Mouse (Mus musculus): ENCODE results near the gene Nufip1.
A peak's percentile ranks its signal among the peaks of the same experiment; 100 is the strongest.
"Not testable (repeated sequence)": the region's sequence is repeated elsewhere in the genome, so short reads cannot be mapped to it uniquely, and the experiment has no call there.

Gene Nufip1

DNA sequence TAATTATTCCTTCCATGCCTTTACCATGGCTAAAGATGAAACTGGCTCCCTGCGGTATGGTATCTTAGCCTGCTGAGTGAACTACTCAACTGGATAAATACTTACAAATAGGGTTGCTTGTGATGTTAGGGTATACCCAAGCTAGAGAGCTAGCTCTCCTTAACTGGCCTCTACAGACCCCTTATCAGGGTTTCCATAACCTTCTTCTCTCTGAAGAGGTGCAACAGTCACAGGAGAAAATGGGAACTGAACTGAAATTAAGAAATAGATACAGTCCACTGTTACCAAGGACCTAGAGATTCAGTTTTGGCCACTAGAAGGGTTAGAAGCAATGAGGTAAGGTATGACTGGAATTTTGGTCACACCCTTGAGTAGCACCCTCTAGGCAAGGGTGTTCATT is 34.6 kb downstream of the Nufip1 start:
- no peak for DNase-seq (ENCODE audit: low spot score)

DNA sequence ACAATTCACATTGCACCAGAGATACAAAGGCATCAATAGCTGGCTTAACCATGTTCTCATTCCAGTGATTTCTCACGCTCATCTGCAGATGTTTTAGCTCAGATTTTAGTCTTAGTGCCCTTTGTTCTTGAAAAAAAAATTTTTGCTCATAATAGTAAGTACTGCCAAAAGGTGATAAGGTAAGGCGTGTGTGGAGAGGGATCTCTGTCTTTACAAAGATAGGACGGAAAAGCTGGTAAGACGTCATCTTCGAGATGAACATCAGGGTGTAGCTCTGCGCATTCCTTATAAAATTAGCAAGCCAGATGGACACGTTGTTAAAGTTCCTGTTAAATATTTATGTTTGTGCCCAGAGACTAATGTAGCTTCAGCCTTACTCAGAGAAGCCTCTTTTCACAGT is 35.2 kb downstream of the Nufip1 start:
- no peak for DNase-seq (ENCODE audit: low spot score)

DNA sequence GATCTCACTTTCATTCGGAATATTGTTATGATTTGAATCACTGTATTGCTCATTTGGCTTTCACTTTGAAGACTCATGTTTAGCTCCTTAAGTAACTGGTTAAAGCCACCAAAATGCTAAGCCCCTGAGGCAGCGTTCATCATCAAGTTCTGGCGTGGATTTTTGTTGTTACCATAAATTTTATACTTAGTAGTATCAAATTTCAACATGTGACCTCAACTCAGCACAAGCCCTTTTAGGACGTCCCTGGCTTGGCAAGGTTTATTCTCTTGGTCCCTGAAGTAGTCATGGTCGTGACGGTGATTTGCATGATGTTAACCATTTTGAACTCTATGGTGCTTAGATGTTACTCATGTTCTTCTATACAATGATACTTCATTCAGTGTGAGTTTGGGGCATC is 36.4 kb downstream of the Nufip1 start:
- DNase-seq (ENCODE audit: low spot score): no peak

DNA sequence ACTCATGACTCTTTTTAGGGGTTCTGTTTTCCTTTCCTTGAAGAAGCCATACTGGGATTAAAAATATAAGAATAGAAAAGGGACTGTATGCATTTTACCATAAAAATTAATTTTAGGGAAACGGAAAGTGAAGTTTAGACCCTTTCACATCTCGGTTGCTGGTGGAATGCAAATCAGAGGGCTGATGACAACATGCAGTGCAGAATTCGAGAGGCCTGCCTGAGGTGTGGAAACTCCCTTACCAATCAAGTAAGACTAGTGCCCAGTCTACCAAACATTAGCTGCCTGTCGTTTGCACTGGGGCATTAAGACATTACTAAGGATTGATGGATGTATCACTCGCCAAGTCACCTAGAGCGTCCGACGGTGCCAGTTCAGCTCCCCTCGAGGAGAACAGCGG is 37.6 kb downstream of the Nufip1 start:
- no peak for DNase-seq (ENCODE audit: low spot score)

DNA sequence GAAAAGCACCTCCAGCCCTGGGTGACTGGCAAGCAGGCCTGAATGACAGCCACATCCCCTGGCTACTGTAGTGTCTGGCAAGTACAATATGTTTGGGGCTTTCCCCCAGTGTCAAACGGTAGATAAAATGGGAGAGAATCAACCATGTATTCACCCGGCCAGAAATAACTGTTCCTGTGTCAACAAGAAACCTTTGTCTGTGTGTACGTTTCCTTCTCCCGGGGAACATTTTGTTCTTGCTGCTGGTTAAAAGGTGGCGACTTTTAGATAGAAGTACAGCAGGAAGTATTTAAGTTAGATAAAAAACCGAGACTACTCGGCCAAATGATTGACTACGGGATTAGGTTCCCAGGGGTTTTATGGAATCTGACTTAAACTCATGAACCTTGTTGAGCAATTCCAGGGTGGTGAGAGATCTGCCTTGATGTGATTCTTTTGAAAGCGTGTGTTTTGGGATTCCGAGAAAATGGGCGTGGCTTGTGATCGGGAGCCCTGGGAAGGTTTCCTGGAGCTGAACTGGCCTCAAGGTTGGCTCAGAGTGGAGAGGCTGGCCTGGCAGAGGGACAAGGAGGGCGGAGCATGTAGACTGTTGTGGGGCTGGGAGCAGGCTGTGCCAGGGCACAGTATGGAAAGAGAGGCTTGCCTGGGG is 39.0 kb downstream of the Nufip1 start:
- DNase-seq (ENCODE audit: low spot score): peak; percentile 85

DNA sequence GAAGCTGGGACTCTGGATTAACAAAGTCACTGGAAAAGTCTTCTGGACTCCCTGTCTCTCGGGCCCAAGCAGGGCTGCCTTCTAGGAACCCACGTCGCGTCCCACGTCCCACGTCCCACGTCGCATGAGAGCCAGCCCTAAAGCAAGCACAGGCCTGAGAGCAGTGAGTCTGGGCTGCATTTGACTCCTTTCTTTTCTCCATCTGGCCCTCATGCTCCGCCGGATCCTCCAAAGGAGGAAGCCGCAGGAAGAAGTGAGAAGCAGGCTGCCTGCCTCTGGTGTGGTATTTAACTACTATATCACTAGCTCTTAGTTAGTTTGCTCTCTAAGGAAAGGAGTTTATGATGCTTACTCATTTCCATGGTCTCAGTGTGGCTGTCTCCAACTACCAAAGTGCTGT is 39.8 kb downstream of the Nufip1 start:
- no peak for DNase-seq (ENCODE audit: low spot score)

DNA sequence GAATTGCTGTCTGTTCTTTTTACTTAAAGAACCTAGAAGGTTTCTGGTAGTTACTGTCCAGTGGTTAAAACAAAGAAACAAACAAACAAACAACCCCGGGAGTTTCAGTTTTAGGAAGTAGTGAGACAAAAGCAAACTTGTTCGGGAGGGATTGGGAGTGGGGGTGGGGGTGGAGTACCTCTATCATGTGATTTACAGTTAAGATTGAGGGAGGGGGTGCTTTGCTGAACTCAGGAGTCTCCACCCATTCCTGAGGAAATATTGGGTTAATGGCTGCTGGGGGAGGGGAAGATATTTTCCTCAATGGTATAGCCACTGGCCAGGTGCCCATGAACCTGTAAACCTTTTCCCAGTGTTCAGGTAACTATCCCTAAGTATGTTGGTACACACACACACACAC is 40.3 kb downstream of the Nufip1 start:
- DNase-seq (ENCODE audit: low spot score): no peak

DNA sequence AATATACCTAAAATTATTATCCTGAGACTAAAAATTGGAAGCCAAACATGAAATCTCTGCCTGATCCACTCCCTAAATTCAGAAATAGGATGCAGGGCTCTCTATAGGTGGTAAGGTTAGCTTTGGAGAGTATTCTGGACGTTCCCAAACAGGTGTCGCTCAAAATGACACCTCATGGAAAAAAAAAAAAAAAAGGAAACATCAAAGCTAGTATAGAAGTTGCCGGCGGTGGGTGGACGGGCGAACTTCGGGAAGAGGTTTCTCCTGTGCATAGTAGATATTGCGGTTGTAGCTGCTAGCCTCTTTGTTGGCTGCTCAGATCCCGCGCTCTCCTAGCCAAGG is 41.1 kb downstream of the Nufip1 start:
- no peak for DNase-seq (ENCODE audit: low spot score)

DNA sequence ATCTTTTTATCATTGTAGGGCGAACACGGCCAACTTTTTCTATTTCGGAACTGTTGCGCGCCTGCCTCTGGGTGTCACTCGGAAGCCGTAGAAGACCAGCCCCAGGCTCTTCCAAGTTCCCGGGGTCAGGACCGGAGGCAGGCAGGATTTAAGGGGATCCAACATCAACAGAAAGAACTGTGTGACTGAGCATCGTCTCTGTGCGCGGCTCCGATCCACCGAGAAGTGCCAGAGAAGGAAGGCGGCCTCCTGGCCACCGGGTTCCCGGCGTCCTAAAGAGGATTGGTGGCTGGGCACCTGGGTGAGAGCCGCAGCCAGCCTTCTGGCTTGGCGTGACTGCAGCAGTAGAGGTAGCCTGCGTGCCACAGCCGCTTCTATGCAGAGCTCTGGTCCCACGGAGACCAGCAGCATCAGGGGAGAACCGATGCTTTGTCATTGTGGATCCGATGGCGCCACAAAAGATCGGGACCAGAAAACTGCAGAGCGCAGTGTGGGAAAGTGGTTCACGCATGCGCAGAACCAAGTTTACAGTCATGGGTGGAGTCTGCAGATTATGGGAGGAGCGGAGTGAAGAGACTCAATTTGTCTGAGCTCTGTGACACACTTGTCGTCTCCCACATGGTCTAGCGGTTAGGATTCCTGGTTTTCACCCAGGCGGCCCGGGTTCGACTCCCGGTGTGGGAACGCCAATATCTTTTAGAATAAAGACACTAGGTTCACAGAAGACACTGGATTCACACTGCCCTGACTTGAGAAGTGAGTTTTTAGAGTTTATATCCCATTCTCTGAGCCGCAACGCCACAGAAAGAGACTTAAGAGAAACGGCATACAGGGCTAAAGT is 41.7 kb downstream of the Nufip1 start:
- DNase-seq (ENCODE audit: low spot score): peak; percentile 88

DNA sequence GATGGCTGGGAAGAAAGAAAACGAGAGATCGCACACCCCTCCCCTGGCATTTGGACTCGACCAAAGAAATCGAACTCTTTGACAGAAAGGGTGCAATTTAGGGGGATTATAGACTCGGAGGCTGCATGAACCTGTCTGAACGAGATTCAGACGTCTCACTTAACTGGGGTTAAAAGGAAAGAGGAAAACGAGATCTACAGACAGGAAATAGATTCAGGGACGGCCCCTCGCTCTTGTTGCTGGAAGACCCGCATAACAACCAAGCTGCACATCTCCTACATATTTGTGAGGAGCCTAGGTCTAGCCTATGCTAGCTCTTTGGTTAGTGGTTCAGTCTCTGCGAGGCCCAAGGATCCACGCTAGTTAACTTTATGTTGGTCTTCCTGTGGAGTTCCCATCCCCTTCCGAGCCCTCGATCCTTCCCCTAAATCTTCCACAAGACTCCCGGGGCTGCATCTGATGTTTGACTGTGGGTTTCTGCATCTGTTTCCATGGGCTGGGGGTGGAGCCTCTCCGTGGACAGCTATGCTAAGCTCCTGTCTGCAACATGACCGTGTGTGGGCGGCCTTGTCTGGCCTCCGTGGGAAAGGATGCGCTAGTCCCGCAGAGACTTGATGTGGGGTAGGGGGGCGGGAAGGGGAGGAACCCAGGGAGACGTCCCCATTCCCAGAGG is 42.4 kb downstream of the Nufip1 start:
- no peak for DNase-seq (ENCODE audit: low spot score)

DNA sequence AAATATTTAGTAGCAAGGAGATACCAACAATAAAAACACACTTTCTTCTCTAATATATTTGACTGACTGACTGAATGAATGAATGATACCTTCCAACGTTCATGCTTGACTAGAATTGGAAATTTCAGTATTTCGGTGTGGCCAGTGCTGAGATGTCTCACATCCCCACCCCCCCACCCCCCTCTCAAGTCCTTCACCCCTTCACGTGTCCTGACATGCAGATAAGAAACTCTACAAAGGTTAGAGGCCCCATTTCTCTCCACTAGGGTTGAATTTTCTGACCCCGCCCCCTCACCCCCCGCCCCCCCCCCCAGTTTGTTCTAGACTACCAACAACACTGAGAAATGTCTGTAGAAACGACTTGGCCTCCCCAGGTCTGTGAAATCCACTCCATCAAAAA is 43.1 kb downstream of the Nufip1 start:
- no peak for DNase-seq (ENCODE audit: low spot score)

DNA sequence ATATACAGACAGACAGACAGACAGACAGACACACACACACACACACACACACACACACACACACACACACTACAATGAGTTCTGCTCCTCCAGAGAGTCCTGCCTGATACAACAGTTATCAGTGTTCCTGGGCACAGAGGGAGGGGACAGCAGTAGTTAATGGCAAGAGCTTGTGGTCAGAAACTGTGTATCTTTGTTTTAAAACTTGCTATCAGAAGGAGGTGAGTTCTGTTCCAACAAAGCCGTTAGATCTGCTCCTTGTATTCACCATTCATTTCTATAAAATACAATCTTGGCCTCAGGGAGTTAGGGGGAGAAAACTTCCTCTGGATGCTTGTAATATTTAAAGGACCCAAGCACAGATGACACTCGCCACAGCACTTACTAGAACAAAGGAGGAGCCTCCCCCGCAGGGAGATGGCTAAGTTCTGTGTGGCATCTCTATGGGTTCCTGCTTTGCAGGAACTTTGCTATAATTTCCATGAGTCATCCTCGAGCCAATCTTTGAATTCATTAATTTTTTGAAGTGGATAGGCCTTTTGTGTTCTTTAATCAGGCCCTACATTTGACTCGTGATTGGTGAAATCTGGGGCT is 47.6 kb downstream of the Nufip1 start:
- no peak for DNase-seq (ENCODE audit: low spot score)

DNA sequence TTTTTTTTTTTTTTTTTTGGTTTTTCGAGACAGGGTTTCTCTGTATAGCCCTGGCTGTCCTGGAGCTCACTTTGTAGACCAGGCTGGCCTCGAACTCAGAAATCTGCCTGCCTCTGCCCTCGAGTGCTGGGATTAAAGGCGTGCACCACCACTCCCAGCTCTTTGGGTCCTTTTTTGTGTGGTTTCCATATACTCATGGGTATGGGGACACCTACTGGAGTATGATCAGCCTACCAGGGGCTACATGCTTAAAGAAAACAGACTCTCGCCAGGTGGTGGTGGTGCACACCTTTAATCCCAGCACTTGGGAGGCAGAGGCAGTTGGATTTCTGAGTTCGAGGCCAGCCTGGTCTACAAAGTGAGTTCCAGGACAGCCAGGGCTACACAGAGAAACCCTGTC is 49.9 kb downstream of the Nufip1 start:
- not testable (repeated sequence) for DNase-seq (ENCODE audit: low spot score)

DNA sequence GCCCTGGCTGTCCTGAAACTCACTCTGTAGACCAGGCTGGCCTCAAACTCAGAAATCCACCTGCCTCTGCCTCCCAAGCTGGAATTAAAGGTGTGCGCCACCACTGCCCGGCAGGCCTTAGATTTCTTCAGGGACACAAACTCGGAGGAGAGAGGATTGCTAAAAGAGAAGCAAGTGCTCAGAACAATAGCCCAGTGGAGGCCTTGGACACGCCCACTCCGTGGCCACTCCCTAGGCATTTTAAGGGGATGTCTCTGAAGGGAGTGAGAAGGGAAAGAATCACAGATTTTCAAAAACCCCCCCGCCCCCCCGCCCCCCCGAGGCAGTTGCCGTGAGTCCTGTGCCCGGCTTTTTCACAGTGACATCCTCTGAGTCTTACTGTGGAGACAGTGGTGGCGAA is 53.5 kb downstream of the Nufip1 start:
- no peak for DNase-seq (ENCODE audit: low spot score)

DNA sequence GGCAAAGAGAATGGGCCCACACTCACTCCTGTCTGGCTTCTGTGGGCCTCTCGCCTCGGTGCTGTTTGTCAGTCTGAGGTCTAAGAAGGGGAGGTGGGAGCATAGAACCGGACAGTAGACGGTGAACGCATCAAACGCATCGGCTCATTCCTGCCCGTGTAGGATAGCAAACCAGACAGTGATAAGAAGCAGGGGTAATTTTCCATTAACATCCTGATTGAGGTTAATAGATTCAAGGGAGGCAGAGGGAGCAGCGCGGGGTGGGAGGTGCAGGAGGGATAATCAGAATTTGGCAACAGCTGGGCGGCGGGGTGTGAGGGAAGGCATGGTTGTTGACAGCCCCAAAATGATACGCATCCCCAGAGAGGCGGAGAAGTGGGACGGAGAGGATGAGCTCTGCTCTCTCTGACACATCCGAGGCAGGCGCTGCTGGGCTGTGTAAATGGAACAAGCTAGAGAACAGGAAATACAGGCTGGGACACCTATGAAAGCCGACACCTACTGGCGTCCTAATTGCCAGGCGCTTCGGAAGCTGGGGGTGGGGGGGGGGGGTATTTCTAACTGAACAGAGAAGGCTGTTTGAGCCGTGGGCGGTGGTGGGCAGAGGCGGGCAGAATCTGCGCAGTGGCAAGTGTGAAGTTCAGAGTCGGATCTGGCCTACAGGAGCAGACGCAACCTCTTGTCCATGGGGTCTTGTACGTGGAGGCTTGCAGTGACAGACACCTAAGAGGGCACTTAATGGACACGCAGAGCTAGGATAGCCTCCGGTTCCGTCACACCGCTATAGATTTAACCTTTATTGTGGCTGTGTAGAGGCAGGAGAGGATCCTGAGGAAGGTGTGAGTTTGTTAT is 54.4 kb downstream of the Nufip1 start:
- no peak for DNase-seq (ENCODE audit: low spot score)

DNA sequence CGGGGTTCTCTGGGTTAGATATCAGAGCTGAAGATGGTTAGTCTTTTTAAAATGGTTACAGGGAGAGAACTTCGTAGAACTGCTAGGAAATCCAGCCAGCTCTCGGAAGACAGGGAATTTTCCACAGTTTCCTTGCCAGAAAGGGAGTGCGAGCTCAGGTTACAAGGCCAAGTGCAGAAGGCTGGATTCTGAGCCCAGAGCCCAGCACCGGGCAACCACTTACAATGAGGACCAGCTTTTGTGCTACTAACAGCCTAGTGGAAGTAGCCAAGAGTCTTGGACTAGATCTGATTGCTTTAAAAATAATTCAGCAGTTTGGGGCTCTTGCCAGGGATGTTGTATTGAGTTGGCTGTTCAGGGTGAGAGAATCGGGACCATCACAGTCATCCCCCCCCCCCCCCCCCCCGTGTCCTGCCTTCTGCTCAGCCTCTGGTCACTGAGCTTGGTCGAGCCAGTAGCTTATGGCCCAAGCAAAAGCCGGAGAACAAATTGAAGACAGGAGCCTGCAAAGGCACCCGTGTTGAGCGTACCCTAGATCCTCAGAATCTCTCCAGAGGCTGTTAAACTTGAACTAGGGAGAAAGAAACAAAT is 59.3 kb downstream of the Nufip1 start:
- DNase-seq (ENCODE audit: low spot score): peak; percentile 37

DNA sequence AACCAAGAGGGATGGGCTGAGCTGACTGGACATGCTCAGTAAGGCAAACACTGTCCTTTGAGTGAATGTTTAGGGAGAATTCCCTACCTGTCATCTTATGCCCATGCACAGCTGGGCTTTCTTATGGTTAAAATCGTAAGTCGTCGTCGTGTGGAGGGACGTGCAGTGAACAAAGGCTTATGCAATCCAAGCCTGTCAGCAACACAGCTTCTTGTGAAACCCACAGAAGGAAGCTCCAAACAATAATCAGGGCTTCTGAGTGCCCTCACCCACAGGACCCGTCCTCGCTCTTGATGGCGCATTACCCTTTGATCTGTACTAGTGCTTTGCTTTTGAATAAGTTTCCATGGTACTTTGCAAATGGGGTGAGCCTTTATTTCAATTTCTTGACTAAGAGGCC is 60.6 kb downstream of the Nufip1 start:
- DNase-seq (ENCODE audit: low spot score): no peak

DNA sequence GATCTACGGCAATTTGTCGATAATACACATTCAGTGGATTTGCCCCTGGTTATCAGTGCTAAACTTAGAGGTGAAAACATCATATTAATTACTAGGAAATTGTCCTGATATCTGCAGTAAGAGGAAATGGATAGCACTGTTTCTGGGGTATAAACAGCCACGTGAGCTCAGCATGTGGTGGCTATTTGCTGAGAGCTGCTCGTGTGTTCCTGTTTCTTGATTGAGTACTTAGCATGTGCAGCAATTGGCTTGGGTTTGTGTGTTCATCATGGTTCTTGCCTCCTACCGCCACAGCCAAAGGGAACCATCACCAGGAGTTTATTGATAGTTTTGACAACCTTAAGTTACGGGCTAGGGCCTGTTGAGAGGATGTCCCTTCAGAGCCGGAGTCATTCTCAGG is 63.6 kb downstream of the Nufip1 start:
- DNase-seq (ENCODE audit: low spot score): no peak

DNA sequence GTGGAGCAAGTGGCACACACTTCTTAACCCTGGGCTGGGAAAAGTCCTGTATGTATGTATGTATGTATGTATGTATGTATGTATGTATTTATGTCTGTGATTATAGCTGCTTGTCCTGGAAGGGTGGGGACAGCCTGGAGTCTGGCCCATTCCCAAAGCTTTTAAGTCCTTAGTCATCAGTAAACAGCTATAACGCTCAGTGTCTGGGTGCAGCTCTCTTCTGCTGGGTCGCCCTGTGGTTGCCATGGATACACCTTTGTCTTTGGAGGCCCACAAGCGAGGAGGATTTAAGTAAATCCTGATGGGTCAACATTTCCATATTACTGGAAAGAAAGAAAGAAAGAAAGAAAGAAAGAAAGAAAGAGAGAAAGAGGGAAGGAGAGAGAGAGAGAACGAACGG is 65.1 kb downstream of the Nufip1 start:
- DNase-seq (ENCODE audit: low spot score): no peak

DNA sequence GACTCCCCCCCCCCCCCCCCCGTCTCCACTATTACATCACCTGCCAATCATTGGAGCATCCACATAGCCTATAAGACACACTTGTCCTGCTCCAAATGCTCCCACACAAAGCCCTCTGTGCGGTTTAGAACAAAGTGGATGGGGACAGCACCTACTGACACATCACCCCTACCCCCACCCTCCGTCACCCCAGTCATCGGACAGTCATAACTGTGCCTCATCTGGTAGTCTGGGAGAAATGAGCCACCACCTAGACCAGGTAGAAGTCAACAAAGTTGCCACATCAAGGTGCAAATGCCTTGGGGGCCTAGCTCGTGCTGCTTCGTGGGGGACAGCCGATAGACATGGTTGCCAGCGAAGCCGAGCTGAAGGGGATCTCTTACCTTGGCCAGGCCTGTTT is 66.5 kb downstream of the Nufip1 start:
- DNase-seq (ENCODE audit: low spot score): no peak

DNA sequence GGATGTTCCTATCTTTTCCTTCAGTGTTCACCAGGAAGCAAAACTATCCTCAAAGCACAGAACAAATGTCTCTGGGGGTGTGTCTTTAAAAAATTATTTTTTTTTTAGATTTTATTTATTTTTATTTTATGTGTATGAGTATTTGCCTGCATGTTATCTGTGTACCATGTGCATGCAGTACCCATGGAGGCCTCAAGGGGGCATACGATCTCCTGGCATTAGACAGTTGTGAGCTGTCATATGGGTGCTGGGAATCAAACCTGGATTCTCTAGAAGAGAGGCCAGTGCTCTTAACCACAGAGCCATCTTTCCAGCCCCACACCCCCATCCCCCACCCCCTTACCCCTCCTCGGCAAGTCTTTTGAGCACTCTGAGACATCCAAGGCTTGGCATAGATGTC is 67.8 kb downstream of the Nufip1 start:
- DNase-seq (ENCODE audit: low spot score): no peak

DNA sequence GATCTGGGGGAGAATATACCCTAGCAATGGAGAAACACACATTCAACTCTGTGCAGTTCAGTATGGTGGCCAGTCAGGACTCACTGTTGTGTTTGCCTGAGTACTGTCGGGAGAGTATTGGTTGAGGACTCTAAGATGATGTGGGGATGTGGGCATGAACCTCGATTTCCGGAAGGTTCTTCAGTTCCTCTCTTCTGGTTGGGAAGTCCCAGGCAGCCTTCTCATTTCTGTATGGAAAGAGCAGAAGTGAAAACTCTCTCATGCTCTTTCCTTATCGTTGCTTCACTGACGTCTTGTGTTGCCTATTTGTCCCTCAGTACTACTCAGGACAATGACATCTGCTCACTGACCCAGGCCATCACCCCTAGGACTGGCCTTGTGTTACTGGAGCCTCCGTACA is 68.7 kb downstream of the Nufip1 start:
- DNase-seq (ENCODE audit: low spot score): no peak
